Mouse (Mus musculus) heart, adult 18-20 months (tissue): ENCODE results near the gene Cntn2. TPM values are rescaled to one million over a fixed set of nuclear protein-coding genes. Genes with fewer than 3 reads are reported as not detected.
"Not testable (repeated sequence)": the region's sequence is repeated elsewhere in the genome, so short reads cannot be mapped to it uniquely, and the experiment has no call there.

Experiments used
- DNase-seq, 2 experiments: peaks; one replicate each; pipeline ENCODE4 v3.0.0; 2021 to 2022; ENCODE audit warnings: mixed read lengths in 1 of 2
- total RNA-seq, 2 experiments: library from RNA; stranded (reverse); gene quantifications; 2 replicates each; pipeline ENCODE4 v1.2.3; 2021

Cntn2 gene
- total RNA-seq, 2 experiments from 2014 or later: 3.1 to 4.0 TPM

DNA sequence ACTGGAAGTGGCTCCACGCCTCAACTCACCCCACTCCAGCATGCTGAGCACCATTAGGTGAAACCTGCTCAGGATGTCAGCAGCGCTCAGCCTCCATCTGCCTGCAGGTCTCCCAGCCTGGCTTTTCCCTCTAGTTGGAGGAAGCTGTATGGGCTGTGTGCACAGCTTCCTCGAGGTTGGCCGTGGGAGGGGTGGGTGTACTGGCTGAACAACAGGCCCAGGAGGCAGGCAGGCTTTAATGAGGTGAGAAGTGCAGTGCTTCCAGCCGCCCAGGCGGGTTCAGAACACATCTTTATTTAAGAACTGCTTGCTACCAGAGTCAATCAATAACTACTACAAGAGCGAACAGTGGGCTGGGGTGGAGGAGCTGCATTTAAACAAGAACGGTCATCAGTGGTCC, 31.5 kb downstream of the Cntn2 start:
- no peak for DNase-seq

DNA sequence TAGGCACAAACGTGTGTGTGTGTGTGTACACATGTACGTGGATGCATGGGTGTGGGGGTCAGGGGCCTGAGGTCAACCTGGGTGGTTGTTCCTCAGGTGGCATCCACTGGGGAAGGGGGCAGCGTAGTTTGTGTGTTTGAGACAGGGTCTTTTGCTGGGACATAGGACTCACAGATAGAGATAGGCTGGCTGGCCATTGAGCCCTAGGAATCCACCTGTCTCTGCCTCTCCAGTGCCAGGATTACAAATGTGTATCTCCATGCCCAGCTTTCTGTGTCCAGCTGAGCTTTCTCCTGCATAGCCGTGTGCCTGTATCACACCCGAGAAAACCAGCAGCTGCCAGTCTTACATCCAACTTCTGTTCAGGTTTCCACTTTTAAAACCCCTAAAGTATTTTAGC, 33.3 kb downstream of the Cntn2 start:
- DNase-seq: no peak

DNA sequence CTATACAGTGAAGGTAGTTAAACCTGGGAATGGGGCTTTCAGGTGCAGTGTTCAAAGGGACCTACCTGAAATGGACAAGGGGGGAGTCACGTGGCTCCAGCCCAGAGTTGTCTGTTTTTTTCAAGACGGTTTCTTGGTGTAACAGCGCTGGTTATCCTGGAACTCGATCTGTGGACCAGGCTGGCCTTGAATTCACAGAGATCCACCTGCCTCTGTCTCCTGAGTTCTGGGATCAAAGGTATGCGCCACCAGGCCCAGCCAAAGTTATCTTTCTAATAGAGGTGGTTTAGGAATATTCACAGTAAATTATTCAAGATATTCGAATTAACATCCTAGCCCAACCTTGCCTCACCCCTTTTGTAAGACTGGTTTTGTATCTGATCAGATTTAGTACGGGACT, 36.4 kb downstream of the Cntn2 start:
- no peak for DNase-seq

DNA sequence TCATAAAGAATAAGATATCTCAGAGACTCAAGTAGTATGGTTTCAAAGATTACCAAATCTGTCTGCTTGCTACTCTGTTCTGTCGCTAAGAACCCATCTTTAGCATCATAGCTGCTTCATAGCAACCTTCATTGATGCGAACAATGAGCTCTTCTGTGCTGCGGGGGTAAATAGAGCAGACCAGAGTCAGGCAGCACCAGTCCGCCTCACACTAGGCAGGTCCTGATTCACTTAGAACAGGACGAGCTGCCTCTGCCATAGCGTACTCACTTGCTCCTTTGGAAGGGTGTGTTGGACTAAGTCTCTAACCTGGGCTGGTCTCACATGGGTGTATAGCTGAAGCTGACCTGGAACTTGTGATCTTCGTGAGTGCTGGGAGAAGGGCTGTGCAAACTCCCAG, 37.0 kb downstream of the Cntn2 start, which contains the start of gene Tmem81:
TSS of gene Tmem81 (plus strand) at position 173 of the 400 bp plus-strand sequence.
- no peak for DNase-seq

DNA sequence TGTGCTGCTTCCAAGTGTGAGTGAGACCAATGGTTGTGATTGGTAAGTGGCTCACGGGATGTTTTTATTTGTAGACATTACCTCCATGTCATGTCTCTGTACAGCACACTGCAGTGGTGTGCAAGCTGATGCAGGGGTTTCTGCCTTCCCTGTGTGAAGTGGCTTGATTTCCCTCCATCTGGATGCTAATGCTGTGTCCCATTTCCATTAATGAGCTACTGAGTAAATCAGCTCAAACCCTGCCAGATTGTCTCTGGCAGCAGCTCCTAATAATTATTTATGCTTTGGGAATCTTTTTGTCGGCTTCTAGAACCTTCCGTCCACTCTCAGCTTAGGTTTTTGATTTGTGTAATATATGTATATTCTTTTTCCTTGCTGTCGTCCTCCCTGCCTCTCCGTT, 37.9 kb downstream of the Cntn2 start:
- DNase-seq: no peak

DNA sequence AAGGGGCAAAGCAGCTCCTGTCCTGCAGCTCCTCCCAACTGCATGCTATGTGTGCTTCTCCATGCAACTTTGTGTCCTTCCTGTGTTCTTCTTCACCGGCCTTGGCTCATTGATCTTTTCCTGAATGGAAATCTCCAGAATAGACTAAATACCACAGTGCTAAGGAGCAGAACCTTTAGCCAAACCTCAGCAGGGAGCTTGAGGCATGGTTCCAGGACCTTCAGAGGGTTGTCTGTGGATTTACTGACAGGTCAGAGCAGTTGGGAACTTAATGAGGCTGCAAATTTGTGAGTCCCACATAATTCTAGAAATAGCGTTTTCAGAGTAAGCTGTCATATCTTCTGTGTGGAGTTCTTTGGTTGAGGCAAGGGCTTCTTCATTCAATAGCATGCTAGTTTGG, 42.5 kb downstream of the Cntn2 start:
- DNase-seq: no peak

DNA sequence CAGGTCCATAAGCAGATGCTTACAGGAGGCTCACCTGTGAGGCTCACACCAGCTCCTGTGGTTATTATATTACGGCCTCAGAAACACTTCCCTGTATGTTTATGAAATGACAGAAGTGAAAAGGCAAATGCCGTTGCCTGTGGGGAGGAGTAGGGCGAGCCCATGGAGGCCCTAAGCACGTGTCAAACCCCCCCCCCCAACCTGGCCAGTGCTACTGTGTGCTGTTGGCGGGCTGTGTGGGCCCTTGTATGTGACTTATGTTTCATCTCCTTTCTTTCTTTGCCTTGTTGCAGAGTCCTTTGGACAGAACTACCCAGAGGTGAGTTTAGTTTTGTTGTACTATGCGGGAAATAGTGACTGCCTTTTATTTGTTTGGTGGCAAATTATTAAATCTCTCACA, 59.3 kb downstream of the Cntn2 start:
- no peak for DNase-seq

DNA sequence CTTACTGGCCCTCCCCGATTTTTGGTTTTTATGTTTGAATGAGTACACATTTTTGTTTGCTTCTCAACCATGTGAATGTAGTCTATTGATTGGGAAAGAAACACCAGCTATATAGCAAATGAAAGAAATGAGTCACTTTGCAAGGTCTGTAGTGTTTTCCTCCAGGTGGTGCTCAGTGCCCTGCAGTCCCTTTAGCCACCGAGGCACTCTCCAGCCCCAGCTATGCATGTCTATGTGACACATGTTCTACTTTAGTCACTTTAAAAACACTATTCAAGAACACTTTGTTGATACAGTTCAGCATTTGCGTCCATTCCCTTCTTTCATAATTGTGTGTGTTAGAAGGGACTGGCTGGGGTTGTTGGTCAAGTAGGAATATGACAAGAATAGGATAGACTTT, 59.8 kb downstream of the Cntn2 start:
- no peak for DNase-seq

DNA sequence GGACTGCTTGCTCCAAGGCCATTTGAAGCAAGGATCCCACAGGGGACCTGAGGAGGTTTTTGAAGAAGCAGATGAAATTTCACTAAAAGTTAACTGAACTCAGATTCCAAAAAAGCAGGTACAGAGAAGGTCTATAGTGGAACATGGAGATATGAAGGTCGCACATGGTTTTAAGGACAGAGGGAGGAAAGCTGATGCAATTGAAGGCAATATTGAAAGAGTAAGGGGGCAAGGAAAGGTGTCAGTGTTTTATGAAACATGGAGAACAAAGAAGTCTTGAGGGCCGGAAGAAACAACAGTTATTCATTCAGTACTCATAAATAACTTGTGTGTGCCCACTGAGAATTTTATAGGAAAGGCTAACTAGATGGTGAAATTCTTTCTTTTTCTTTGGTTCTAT, 61.4 kb downstream of the Cntn2 start:
- DNase-seq: no peak

DNA sequence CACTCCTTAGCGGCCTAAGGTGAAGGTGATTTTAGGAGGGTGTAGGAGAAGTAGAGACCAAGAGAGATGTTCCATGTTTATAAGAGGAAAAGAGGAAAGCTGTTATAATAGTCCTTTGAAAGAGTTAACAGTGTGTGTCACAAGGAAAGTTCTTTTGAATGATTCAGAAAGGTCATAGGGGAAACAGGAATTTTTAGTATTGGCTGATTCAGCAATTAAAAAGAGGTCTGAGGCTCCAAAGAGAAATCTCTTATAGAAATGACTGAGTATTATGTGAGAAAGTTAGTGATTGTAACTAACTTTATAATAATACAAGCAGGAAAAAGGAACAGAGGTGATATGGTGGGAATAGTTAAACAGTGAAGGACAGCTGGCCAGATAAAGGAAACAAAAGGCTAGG, 63.6 kb downstream of the Cntn2 start:
- no peak for DNase-seq

DNA sequence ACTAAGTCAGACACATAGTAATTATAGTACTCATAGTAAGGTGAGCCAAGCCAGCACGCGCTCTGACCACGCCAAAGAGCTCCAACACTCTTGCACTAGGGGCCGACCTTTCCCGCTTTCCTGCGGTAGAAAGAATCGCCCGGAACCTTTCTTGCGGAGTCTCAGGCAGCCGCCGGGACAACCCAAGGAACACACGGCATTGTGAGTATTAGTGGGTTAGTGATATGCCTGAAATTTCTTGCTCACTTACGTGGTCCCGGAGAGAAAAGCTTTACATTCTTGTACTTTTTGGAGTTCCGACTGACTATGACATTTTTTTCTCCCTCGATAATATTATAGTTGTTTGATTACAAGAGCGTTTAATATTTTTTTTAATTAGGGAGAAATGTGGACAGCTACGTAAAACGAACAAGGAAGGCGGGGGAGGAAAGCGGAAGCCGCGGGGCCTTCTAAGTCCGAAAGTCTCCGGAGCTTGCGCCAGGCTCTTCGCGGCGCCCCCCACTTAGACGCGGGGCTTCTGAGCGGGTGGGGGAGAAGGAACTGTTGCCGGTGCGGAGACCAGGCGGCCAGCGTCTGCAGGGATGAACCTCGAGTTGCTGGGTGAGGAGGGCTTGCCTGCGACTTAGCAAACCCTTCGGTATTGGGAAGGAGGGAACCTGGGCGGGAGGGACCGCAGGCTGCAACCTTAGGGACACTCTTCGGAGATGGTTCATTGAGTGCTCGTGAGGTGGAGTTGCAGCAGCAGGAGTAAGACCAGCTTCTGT, 65.9 kb downstream of the Cntn2 start, which contains the start of gene Rbbp5:
TSS of gene Rbbp5 (plus strand) at position 438 of the 764 bp plus-strand sequence.
- DNase-seq: peak; percentile 88 to 97

DNA sequence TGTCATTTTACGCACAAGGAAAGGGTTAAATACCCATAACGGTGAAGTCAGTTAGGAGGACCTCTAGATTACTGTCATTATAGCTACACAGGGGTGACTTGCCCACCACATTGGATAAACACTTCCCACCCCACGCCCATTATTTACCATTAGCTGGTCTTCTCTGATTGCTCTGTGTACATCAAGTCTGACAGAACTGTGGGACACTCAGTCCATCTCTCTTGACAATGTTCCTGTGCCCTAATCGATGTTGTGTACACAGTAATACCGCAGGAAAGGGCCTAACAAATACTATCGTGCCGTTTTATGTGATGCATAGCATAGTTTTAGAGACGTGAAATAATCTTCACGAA, 66.5 kb downstream of the Cntn2 start:
- no peak for DNase-seq

DNA sequence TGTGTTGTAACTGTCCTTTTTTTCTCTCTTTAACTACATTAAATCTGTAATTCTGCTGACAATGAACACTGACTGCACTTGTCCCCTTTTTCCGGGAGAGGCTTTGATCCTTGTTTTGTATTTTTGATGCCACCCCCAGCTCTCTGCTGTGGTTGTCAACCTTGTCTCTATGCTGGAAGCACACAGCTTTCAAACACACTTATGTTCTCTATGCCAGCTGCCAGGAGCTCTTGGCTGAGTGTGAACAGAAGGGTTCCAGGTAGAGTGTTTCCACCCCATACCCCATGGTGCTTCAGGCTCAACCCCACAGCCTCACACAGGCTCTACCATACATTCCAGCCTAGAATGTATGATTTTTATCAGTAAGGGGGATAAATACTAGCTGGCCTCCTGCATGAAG, 68.6 kb downstream of the Cntn2 start:
- no peak for DNase-seq

DNA sequence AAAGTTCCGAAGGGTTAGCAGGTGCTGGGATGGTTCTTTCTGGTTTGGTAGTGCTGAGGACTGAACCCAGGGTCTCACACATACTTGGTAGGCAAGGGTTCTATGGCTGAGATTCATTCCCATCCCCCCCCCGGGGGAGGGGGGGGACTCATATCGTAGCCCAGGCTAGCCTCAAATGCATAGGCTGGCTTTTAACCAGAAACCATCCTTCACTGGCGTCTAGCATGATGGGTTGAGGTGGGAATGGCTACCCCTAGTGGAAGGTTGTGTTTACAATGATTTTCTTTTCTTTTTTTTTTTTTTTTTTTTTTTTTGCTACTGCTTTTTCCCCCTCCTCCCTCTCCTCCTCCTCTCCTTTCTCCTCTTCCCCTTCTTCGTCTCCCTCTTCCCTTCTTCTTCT, 70.5 kb downstream of the Cntn2 start:
- no peak for DNase-seq

DNA sequence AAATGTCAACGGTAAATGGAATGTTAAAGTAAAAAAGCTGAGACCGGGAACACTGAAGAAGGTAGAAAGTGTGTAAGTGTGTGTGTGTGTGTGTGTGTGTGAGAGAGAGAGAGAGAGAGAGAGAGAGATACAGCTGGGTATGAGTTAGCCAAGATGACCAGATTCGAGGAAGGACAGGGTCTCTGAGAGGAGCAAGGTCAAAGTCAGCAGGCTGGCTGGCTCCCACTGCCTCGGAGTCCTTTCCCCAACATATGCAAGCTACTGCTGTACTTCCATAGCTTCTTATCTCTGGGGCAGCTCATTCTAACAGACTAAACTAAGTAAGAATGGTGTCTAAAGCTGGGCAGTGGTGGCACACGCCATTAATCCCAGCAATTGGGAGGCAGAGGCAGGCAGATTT, 71.6 kb downstream of the Cntn2 start:
- no peak for DNase-seq

DNA sequence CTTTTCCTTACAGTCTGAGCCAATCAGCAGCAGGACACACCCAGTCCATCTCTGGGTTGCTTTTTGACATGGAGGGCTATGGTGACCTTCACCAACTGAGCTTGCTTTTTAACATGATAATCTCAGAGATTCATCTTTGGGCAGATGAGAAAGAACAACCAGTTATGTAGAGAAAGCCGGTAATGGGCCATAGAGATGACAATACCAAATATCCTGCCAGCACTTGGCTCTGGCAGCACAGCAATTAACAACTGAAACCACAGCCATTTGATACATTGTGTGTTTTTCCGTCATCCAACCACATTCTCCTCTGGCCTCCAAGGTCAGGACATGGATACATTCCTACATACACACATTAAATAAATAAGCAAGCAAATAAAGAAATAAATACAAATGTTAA, 72.0 kb downstream of the Cntn2 start:
- DNase-seq: no peak

DNA sequence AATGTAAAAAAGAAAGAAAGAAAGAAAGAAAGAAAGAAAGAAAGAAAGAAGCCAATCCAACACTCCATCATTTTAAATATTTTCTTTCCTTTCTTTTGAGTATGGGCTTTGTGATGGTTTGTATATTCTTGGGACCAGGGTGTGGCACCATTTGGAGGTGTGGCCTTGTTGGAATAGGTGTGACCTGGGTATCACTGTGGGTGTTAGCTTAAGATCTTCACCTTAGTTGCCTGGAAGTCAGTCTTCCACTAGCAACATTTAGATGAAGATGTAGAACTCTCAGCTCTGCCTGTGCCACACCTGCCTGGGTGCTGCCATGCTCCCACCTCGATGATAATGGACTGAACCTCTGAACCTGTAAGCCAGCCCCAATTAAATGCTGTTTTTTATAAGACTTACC, 73.0 kb downstream of the Cntn2 start:
- DNase-seq: not testable (repeated sequence)

DNA sequence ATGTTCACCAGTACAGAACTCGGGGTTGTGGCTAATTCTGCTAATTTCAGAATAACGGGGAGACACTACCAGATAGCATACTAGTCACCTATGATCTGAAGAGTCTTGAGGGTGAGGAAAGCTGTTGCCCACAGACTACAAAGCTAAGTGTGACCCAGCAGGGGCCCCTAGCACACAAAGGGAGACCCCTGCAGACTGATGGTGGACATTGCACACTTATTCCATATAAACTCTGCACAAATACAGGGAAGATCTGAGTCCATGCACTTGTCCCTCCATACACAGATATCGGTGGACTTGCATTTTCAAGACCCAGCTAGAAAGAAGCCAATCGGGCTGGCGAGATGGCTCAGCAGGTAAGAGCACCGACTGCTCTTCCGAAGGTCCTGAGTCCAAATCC, 73.5 kb downstream of the Cntn2 start:
- DNase-seq: no peak

DNA sequence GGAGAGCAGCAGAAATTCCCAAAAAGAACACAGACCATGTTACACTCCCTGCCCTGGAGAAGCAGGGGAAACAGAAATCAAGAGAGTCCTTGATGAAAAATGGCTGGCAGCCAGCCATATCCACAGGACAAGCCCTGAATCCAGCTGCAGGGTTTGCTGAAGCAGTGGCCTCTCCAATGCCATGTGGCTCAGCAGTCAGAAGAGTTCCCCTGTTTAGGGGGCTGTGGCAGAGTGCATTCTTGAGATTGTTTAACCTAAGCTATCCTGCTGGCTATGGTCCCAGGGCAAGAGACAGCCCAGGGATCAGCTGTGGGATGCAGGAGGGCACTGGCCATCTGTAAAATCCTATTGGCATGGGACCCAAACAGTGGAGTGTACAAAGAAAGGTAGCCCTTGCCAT, 74.1 kb downstream of the Cntn2 start:
- DNase-seq: no peak

DNA sequence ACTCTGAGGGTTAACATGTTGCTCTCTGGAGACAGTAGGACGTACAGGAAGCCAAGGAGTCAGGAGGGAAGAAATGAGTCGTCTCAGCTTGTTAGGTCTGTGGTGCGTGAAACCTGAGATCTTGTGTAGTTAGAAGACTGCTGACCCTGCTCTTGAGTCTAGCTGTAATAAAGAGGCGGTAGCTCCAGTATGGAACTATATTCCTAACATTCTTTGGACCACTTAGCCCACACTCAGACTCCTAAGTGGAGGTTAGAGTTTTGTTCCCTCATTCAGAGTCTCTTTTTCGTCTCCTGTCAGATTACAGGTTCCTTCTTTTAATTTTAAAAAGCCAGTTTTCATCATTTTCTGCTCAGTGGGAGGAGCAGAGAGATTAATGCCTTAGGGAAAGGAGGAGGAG, 78.4 kb downstream of the Cntn2 start:
- no peak for DNase-seq
